Mouse (Mus musculus): ENCODE measurements around the gene Kif21a. TPM values are rescaled to one million over a fixed set of nuclear protein-coding genes. Genes with fewer than 3 reads are reported as not detected.

Gene Kif21a
- polyA plus RNA-seq, 2 experiments: 10.0 to 13.7 TPM

GRCm38 (mm10) chr15:90963320-90963719, 86.4 kb downstream of the Kif21a start:
- H3K9ac ChIP-seq (ENCODE audit: low read depth, low read length, severe bottlenecking): no peak overlapping the region
- no peaks in the 10 kb centered on the region for H3K27me3 ChIP-seq (ENCODE audit: control insufficient read depth, insufficient read depth, low read length)
- H3K4me2 ChIP-seq (replicated peaks; ENCODE audit: low read depth, low read length, severe bottlenecking): no peak overlapping the region
- no peak for TF ChIP-seq POLR2A (IDR thresholded peaks at IDR 0.05; ENCODE audit: borderline replicate concordance, extremely low read depth, insufficient read depth, insufficient read length)
- ATAC-seq (ENCODE audit: low FRiP score, low read depth): no peak
- no peaks in the 10 kb centered on the region for H3K9me3 ChIP-seq (ENCODE audit: control insufficient read depth, low read length)
- H3K27ac ChIP-seq (replicated peaks; ENCODE audit: low read depth, low read length): no peak overlapping the region
- no peak overlapping the region for H3K4me3 ChIP-seq (replicated peaks; ENCODE audit: low read length)
- H3K36me3 ChIP-seq (ENCODE audit: control insufficient read depth, insufficient read depth, low read length): peaks cover 12% of the 10 kb centered on the region
- 77% methylated on average over 2 of the region's 2 CpGs for WGBS
- DNase-seq (ENCODE audit: low spot score): no peak
- H3K4me1 ChIP-seq (ENCODE audit: control insufficient read depth, insufficient read depth, low read length): no peaks in the 10 kb centered on the region

GRCm38 (mm10) chr15:90962548-90962947, 87.2 kb downstream of the Kif21a start:
- Histone ChIP-seq H3K4me3 (replicated peaks; ENCODE audit: low read length) (no peak overlapping the region), H3K27me3 (ENCODE audit: control insufficient read depth, insufficient read depth, low read length) (no peaks in the 10 kb centered on the region), H3K4me1 (ENCODE audit: control insufficient read depth, insufficient read depth, low read length) (no peaks in the 10 kb centered on the region), H3K36me3 (ENCODE audit: control insufficient read depth, insufficient read depth, low read length) (peaks cover 6% of the 10 kb centered on the region; the same call in 1 of the 2 replicates), H3K27ac (replicated peaks; ENCODE audit: low read depth, low read length) (no peak overlapping the region), H3K4me2 (replicated peaks; ENCODE audit: low read depth, low read length, severe bottlenecking) (no peak overlapping the region), H3K9ac (ENCODE audit: low read depth, low read length, severe bottlenecking) (no peak overlapping the region), H3K9me3 (ENCODE audit: control insufficient read depth, low read length) (no peaks in the 10 kb centered on the region)
- DNase-seq (ENCODE audit: low spot score) (no peak), ATAC-seq (ENCODE audit: low FRiP score, low read depth) (no peak)
- 88% methylated on average over 4 of the region's 4 CpGs for WGBS
- no peak for TF ChIP-seq POLR2A (IDR thresholded peaks at IDR 0.05; ENCODE audit: borderline replicate concordance, extremely low read depth, insufficient read depth, insufficient read length)

- WGBS: 77% methylated on average over 8 of the region's 8 CpGs
- ATAC-seq (ENCODE audit: low FRiP score, low read depth) (no peak), DNase-seq (ENCODE audit: low spot score) (no peak)
- no peak overlapping the region for H3K27ac ChIP-seq (replicated peaks; ENCODE audit: low read depth, low read length)
- TF ChIP-seq POLR2A (IDR thresholded peaks at IDR 0.05; ENCODE audit: borderline replicate concordance, extremely low read depth, insufficient read depth, insufficient read length): no peak
- no peak overlapping the region for H3K4me2 ChIP-seq (replicated peaks; ENCODE audit: low read depth, low read length, severe bottlenecking)
- H3K27me3 ChIP-seq (ENCODE audit: control insufficient read depth, insufficient read depth, low read length): no peaks in the 10 kb centered on the region
- H3K4me3 ChIP-seq (replicated peaks; ENCODE audit: low read length): no peak overlapping the region
- no peaks in the 10 kb centered on the region for H3K4me1 ChIP-seq (ENCODE audit: control insufficient read depth, insufficient read depth, low read length)
- H3K9ac ChIP-seq (ENCODE audit: low read depth, low read length, severe bottlenecking): no peak overlapping the region
- H3K9me3 ChIP-seq (ENCODE audit: control insufficient read depth, low read length): no peaks in the 10 kb centered on the region
- H3K36me3 ChIP-seq (ENCODE audit: control insufficient read depth, insufficient read depth, low read length): no peaks in the 10 kb centered on the region
Measured at GRCm38 (mm10) chr15:90960831-90961554, 88.8 kb downstream of the Kif21a start.

GRCm38 (mm10) chr15:90951383-90951782, 98.4 kb downstream of the Kif21a start:
- H3K36me3 ChIP-seq (ENCODE audit: control insufficient read depth, insufficient read depth, low read length): peaks cover 3% of the 10 kb centered on the region; the same call in 1 of the 2 replicates
- H3K9me3 ChIP-seq (ENCODE audit: control insufficient read depth, low read length): no peaks in the 10 kb centered on the region
- H3K27ac ChIP-seq (replicated peaks; ENCODE audit: low read depth, low read length): no peak overlapping the region
- no peak overlapping the region for H3K9ac ChIP-seq (ENCODE audit: low read depth, low read length, severe bottlenecking)
- TF ChIP-seq POLR2A (IDR thresholded peaks at IDR 0.05; ENCODE audit: borderline replicate concordance, extremely low read depth, insufficient read depth, insufficient read length): no peak
- ATAC-seq (ENCODE audit: low FRiP score, low read depth) (no peak), DNase-seq (ENCODE audit: low spot score) (no peak)
- no peak overlapping the region for H3K4me3 ChIP-seq (replicated peaks; ENCODE audit: low read length)
- H3K4me1 ChIP-seq (ENCODE audit: control insufficient read depth, insufficient read depth, low read length): no peaks in the 10 kb centered on the region
- no peaks in the 10 kb centered on the region for H3K27me3 ChIP-seq (ENCODE audit: control insufficient read depth, insufficient read depth, low read length)
- WGBS: 90% methylated on average over 6 of the region's 6 CpGs
- no peak overlapping the region for H3K4me2 ChIP-seq (replicated peaks; ENCODE audit: low read depth, low read length, severe bottlenecking)

- no peaks in the 10 kb centered on the region for H3K27me3 ChIP-seq (ENCODE audit: control insufficient read depth, insufficient read depth, low read length)
- H3K36me3 ChIP-seq (ENCODE audit: control insufficient read depth, insufficient read depth, low read length): peaks cover 4% of the 10 kb centered on the region; the same call in 1 of the 2 replicates
- no peak overlapping the region for H3K4me2 ChIP-seq (replicated peaks; ENCODE audit: low read depth, low read length, severe bottlenecking)
- ATAC-seq (ENCODE audit: low FRiP score, low read depth) (no peak), DNase-seq (ENCODE audit: low spot score) (no peak)
- no peak for TF ChIP-seq POLR2A (IDR thresholded peaks at IDR 0.05; ENCODE audit: borderline replicate concordance, extremely low read depth, insufficient read depth, insufficient read length)
- H3K9me3 ChIP-seq (ENCODE audit: control insufficient read depth, low read length): no peaks in the 10 kb centered on the region
- WGBS: 100% methylated on average over 1 of the region's 1 CpGs
- no peak overlapping the region for H3K27ac ChIP-seq (replicated peaks; ENCODE audit: low read depth, low read length)
- H3K9ac ChIP-seq (ENCODE audit: low read depth, low read length, severe bottlenecking): no peak overlapping the region
- H3K4me1 ChIP-seq (ENCODE audit: control insufficient read depth, insufficient read depth, low read length): no peaks in the 10 kb centered on the region
- H3K4me3 ChIP-seq (replicated peaks; ENCODE audit: low read length): no peak overlapping the region
Measured at GRCm38 (mm10) chr15:90938469-90938868, 111.3 kb downstream of the Kif21a start.

All from limb, embryonic 14.5 days (tissue).